Mouse (Mus musculus): ENCODE results near the gene Soat1. TPM values are rescaled to one million over a fixed set of nuclear protein-coding genes. Genes with fewer than 3 reads are reported as not detected.
A peak's percentile ranks its signal among the peaks of the same experiment; 100 is the strongest.

Gene Soat1
- polyA plus RNA-seq, 1 experiment from 2014 or later: 48.5 TPM

- no peak for ATAC-seq (replicated peaks; ENCODE audit: insufficient number of reproducible peaks, low FRiP score, low TSS enrichment)
- Histone ChIP-seq H3K36me3 (ENCODE audit: control insufficient read depth, insufficient read depth, low read length) (peaks cover 8% of the 10 kb centered on the region), H3K9me3 (replicated peaks; ENCODE audit: control insufficient read depth, low read length) (no peaks in the 10 kb centered on the region), H3K4me1 (ENCODE audit: control insufficient read depth, insufficient read depth, low read length) (no peaks in the 10 kb centered on the region), H3K4me3 (ENCODE audit: low read depth, low read length) (no peak overlapping the region), H3K27ac (ENCODE audit: low read depth, low read length) (no peak overlapping the region), H3K9ac (ENCODE audit: low read depth, low read length) (no peak overlapping the region), H3K27me3 (ENCODE audit: control insufficient read depth, insufficient read depth, low read length) (no peaks in the 10 kb centered on the region), H3K4me2 (no peak overlapping the region)
- WGBS (ENCODE audit: insufficient replicate concordance): 79% methylated on average over 6 of the region's 6 CpGs
Observed at GRCm38 (mm10) chr1:156428434-156428833, 45.7 kb downstream of the Soat1 start.

- 80% methylated on average over 4 of the region's 4 CpGs for WGBS (ENCODE audit: insufficient replicate concordance)
- H3K9me3 ChIP-seq (replicated peaks; ENCODE audit: control insufficient read depth, low read length): no peaks in the 10 kb centered on the region
- H3K27ac ChIP-seq (ENCODE audit: low read depth, low read length): no peak overlapping the region
- H3K27me3 ChIP-seq (ENCODE audit: control insufficient read depth, insufficient read depth, low read length): no peaks in the 10 kb centered on the region
- no peak overlapping the region for H3K9ac ChIP-seq (ENCODE audit: low read depth, low read length)
- no peaks in the 10 kb centered on the region for H3K4me1 ChIP-seq (ENCODE audit: control insufficient read depth, insufficient read depth, low read length)
- no peak for ATAC-seq (replicated peaks; ENCODE audit: insufficient number of reproducible peaks, low FRiP score, low TSS enrichment)
- no peaks in the 10 kb centered on the region for H3K36me3 ChIP-seq (ENCODE audit: control insufficient read depth, insufficient read depth, low read length)
- no peak overlapping the region for H3K4me3 ChIP-seq (ENCODE audit: low read depth, low read length)
- no peak overlapping the region for H3K4me2 ChIP-seq
Observed at GRCm38 (mm10) chr1:156425746-156426145, 48.4 kb downstream of the Soat1 start.

GRCm38 (mm10) chr1:156424054-156424453, 50.1 kb downstream of the Soat1 start:
- WGBS (ENCODE audit: insufficient replicate concordance): 78% methylated on average over 3 of the region's 3 CpGs
- no peaks in the 10 kb centered on the region for H3K4me1 ChIP-seq (ENCODE audit: control insufficient read depth, insufficient read depth, low read length)
- no peak overlapping the region for H3K27ac ChIP-seq (ENCODE audit: low read depth, low read length)
- no peak for ATAC-seq (replicated peaks; ENCODE audit: insufficient number of reproducible peaks, low FRiP score, low TSS enrichment)
- no peaks in the 10 kb centered on the region for H3K36me3 ChIP-seq (ENCODE audit: control insufficient read depth, insufficient read depth, low read length)
- H3K27me3 ChIP-seq (ENCODE audit: control insufficient read depth, insufficient read depth, low read length): no peaks in the 10 kb centered on the region
- no peaks in the 10 kb centered on the region for H3K9me3 ChIP-seq (replicated peaks; ENCODE audit: control insufficient read depth, low read length)
- no peak overlapping the region for H3K4me3 ChIP-seq (ENCODE audit: low read depth, low read length)
- H3K9ac ChIP-seq (ENCODE audit: low read depth, low read length): no peak overlapping the region
- no peak overlapping the region for H3K4me2 ChIP-seq

- ATAC-seq (replicated peaks; ENCODE audit: insufficient number of reproducible peaks, low FRiP score, low TSS enrichment): no peak
- Histone ChIP-seq H3K9me3 (replicated peaks; ENCODE audit: control insufficient read depth, low read length) (no peaks in the 10 kb centered on the region), H3K4me1 (ENCODE audit: control insufficient read depth, insufficient read depth, low read length) (no peaks in the 10 kb centered on the region), H3K36me3 (ENCODE audit: control insufficient read depth, insufficient read depth, low read length) (no peaks in the 10 kb centered on the region), H3K4me3 (ENCODE audit: low read depth, low read length) (no peak overlapping the region), H3K27me3 (ENCODE audit: control insufficient read depth, insufficient read depth, low read length) (no peaks in the 10 kb centered on the region), H3K27ac (ENCODE audit: low read depth, low read length) (no peak overlapping the region), H3K4me2 (no peak overlapping the region), H3K9ac (ENCODE audit: low read depth, low read length) (no peak overlapping the region)
- WGBS (ENCODE audit: insufficient replicate concordance): 79% methylated on average over 6 of the region's 6 CpGs
Observed at GRCm38 (mm10) chr1:156423493-156423892, 50.6 kb downstream of the Soat1 start.

- Histone ChIP-seq H3K4me3 (ENCODE audit: low read depth, low read length) (no peak overlapping the region), H3K9ac (ENCODE audit: low read depth, low read length) (no peak overlapping the region), H3K27ac (ENCODE audit: low read depth, low read length) (no peak overlapping the region), H3K9me3 (replicated peaks; ENCODE audit: control insufficient read depth, low read length) (no peaks in the 10 kb centered on the region), H3K36me3 (ENCODE audit: control insufficient read depth, insufficient read depth, low read length) (no peaks in the 10 kb centered on the region), H3K27me3 (ENCODE audit: control insufficient read depth, insufficient read depth, low read length) (no peaks in the 10 kb centered on the region), H3K4me2 (no peak overlapping the region), H3K4me1 (ENCODE audit: control insufficient read depth, insufficient read depth, low read length) (no peaks in the 10 kb centered on the region)
- no peak for ATAC-seq (replicated peaks; ENCODE audit: insufficient number of reproducible peaks, low FRiP score, low TSS enrichment)
- 68% methylated on average over 6 of the region's 6 CpGs for WGBS (ENCODE audit: insufficient replicate concordance)
Observed at GRCm38 (mm10) chr1:156422856-156423255, 51.3 kb downstream of the Soat1 start.

GRCm38 (mm10) chr1:156420671-156421297, 53.3 kb downstream of the Soat1 start, which contains the start of gene Axdnd1:
Gene Axdnd1 (minus strand): TSS chr1:156421159.
- Histone ChIP-seq H3K36me3 (ENCODE audit: control insufficient read depth, insufficient read depth, low read length) (no peaks in the 10 kb centered on the region), H3K4me1 (ENCODE audit: control insufficient read depth, insufficient read depth, low read length) (no peaks in the 10 kb centered on the region), H3K4me2 (peak within 1 kb of the TSS; percentile 62), H3K9me3 (replicated peaks; ENCODE audit: control insufficient read depth, low read length) (no peaks in the 10 kb centered on the region), H3K9ac (ENCODE audit: low read depth, low read length) (peak within 1 kb of the TSS; percentile 70), H3K4me3 (ENCODE audit: low read depth, low read length) (peak within 1 kb of the TSS; percentile 64), H3K27ac (ENCODE audit: low read depth, low read length) (peak within 1 kb of the TSS; percentile 24; the same call in 1 of the 2 replicates), H3K27me3 (ENCODE audit: control insufficient read depth, insufficient read depth, low read length) (no peaks in the 10 kb centered on the region)
- WGBS (ENCODE audit: insufficient replicate concordance): under 1% methylated on average over 44 of the region's 44 CpGs
- peak; percentile 90 for ATAC-seq (replicated peaks; ENCODE audit: insufficient number of reproducible peaks, low FRiP score, low TSS enrichment)

- H3K9me3 ChIP-seq (replicated peaks; ENCODE audit: control insufficient read depth, low read length): no peaks in the 10 kb centered on the region
- H3K27me3 ChIP-seq (ENCODE audit: control insufficient read depth, insufficient read depth, low read length): no peaks in the 10 kb centered on the region
- no peaks in the 10 kb centered on the region for H3K4me1 ChIP-seq (ENCODE audit: control insufficient read depth, insufficient read depth, low read length)
- H3K36me3 ChIP-seq (ENCODE audit: control insufficient read depth, insufficient read depth, low read length): no peaks in the 10 kb centered on the region
- no peak overlapping the region for H3K4me2 ChIP-seq
- H3K27ac ChIP-seq (ENCODE audit: low read depth, low read length): no peak overlapping the region
- no peak overlapping the region for H3K9ac ChIP-seq (ENCODE audit: low read depth, low read length)
- ATAC-seq (replicated peaks; ENCODE audit: insufficient number of reproducible peaks, low FRiP score, low TSS enrichment): no peak
- no peak overlapping the region for H3K4me3 ChIP-seq (ENCODE audit: low read depth, low read length)
- 68% methylated on average over 4 of the region's 4 CpGs for WGBS (ENCODE audit: insufficient replicate concordance)
Observed at GRCm38 (mm10) chr1:156418170-156418569, 56.0 kb downstream of the Soat1 start.

GRCm38 (mm10) chr1:156408521-156408920, 65.6 kb downstream of the Soat1 start:
- H3K9me3 ChIP-seq (replicated peaks; ENCODE audit: control insufficient read depth, low read length): no peaks in the 10 kb centered on the region
- 63% methylated on average over 4 of the region's 4 CpGs for WGBS (ENCODE audit: insufficient replicate concordance)
- ATAC-seq (replicated peaks; ENCODE audit: insufficient number of reproducible peaks, low FRiP score, low TSS enrichment): no peak
- no peak overlapping the region for H3K4me3 ChIP-seq (ENCODE audit: low read depth, low read length)
- H3K27me3 ChIP-seq (ENCODE audit: control insufficient read depth, insufficient read depth, low read length): no peaks in the 10 kb centered on the region
- H3K36me3 ChIP-seq (ENCODE audit: control insufficient read depth, insufficient read depth, low read length): no peaks in the 10 kb centered on the region
- no peaks in the 10 kb centered on the region for H3K4me1 ChIP-seq (ENCODE audit: control insufficient read depth, insufficient read depth, low read length)
- H3K4me2 ChIP-seq: no peak overlapping the region
- no peak overlapping the region for H3K9ac ChIP-seq (ENCODE audit: low read depth, low read length)
- no peak overlapping the region for H3K27ac ChIP-seq (ENCODE audit: low read depth, low read length)

- H3K9me3 ChIP-seq (replicated peaks; ENCODE audit: control insufficient read depth, low read length): no peaks in the 10 kb centered on the region
- H3K4me2 ChIP-seq: no peak overlapping the region
- 34% methylated on average over 3 of the region's 3 CpGs for WGBS (ENCODE audit: insufficient replicate concordance)
- no peak overlapping the region for H3K9ac ChIP-seq (ENCODE audit: low read depth, low read length)
- H3K4me1 ChIP-seq (ENCODE audit: control insufficient read depth, insufficient read depth, low read length): no peaks in the 10 kb centered on the region
- no peak overlapping the region for H3K4me3 ChIP-seq (ENCODE audit: low read depth, low read length)
- no peak for ATAC-seq (replicated peaks; ENCODE audit: insufficient number of reproducible peaks, low FRiP score, low TSS enrichment)
- H3K36me3 ChIP-seq (ENCODE audit: control insufficient read depth, insufficient read depth, low read length): no peaks in the 10 kb centered on the region
- H3K27me3 ChIP-seq (ENCODE audit: control insufficient read depth, insufficient read depth, low read length): no peaks in the 10 kb centered on the region
- no peak overlapping the region for H3K27ac ChIP-seq (ENCODE audit: low read depth, low read length)
Observed at GRCm38 (mm10) chr1:156408004-156408403, 66.1 kb downstream of the Soat1 start.

Measured in heart, embryonic 11.5 days (tissue).